8 mouse cellular contexts compared by ENCODE assay signal in genomic region chr2:168117147-168117546, GRCm38 (mm10). TPM values are rescaled to one million over a fixed set of nuclear protein-coding genes. Genes with fewer than 3 reads are reported as not detected.
DNase-seq lines count a peak whose midpoint lies in the region; ATAC-seq and TF ChIP-seq lines count a peak whose summit lies in the region.

No protein-coding gene starts in this region.

- no peaks in the 10 kb centered on the region for H3K27me3 ChIP-seq in heart, embryonic 11.5 days (ENCODE audit: control insufficient read depth, insufficient read depth, low read length)
- H3K27me3 ChIP-seq in liver, embryonic 11.5 days (replicated peaks; ENCODE audit: control insufficient read depth, insufficient read depth, low read length) = peaks cover 4% of the 10 kb centered on the region; the same call in 1 of the 2 replicates
- H3K27me3 ChIP-seq in testis, adult 2 months (ENCODE audit: control insufficient read depth, insufficient read depth, low read length) = no peaks in the 10 kb centered on the region

- peak overlapping the region; percentile 93 for H3K4me2 ChIP-seq in heart, embryonic 11.5 days
- peak overlapping the region; percentile 92 for H3K4me2 ChIP-seq in liver, embryonic 11.5 days

- 0 out of 2 replicates have a peak, but pooled peaks have one; percentile 19 for ATAC-seq in heart, embryonic 11.5 days (replicated peaks; ENCODE audit: insufficient number of reproducible peaks, low FRiP score, low TSS enrichment)
- ATAC-seq in frontal cortex, adult (ENCODE audit: low TSS enrichment) = peak; percentile 60
- peak; percentile 64; the same call in 1 of the 2 replicates for ATAC-seq in liver, embryonic 11.5 days (replicated peaks; ENCODE audit: low FRiP score)
- 0 out of 2 replicates have a peak, but pooled peaks have one; percentile 9 for ATAC-seq in monocyte, adult 5-6 weeks (replicated peaks; ENCODE audit: insufficient number of reproducible peaks, low FRiP score, low TSS enrichment, poor library complexity, severe bottlenecking)

- WGBS in heart, embryonic 11.5 days (ENCODE audit: insufficient replicate concordance) = under 1% methylated on average over 37 of the region's 37 CpGs
- 0% methylated on average over 36 of the region's 37 CpGs for WGBS in liver, embryonic 11.5 days

- no peak for TF ChIP-seq POLR2A in testis, adult 2 months (IDR thresholded peaks at IDR 0.05; ENCODE audit: control insufficient read depth, low read depth, low read length)

- peak overlapping the region; percentile 45 for H3K4me3 ChIP-seq in heart, embryonic 11.5 days (ENCODE audit: low read depth, low read length)
- H3K4me3 ChIP-seq in liver, embryonic 11.5 days (ENCODE audit: low read depth, low read length) = peak overlapping the region; percentile 56
- peak overlapping the region; percentile 75 for H3K4me3 ChIP-seq in testis, adult 2 months (ENCODE audit: control insufficient read depth, low read depth, low read length)

- no peak overlapping the region for H3K27ac ChIP-seq in heart, embryonic 11.5 days (ENCODE audit: low read depth, low read length)
- H3K27ac ChIP-seq in liver, embryonic 11.5 days (ENCODE audit: low read depth, low read length) = no peak overlapping the region
- H3K27ac ChIP-seq in testis, adult 2 months (ENCODE audit: control insufficient read depth, insufficient read depth, low read depth, low read length) = no peak overlapping the region

- peak overlapping the region; percentile 67 for H3K9ac ChIP-seq in heart, embryonic 11.5 days (ENCODE audit: low read depth, low read length)
- peak overlapping the region; percentile 61 for H3K9ac ChIP-seq in liver, embryonic 11.5 days (ENCODE audit: low read depth, low read length)

- DNase-seq in heart, adult 11 months = no peak
- DNase-seq in cerebellum, adult 9-11 months = peak; percentile 49
- peak; percentile 68 for DNase-seq in kidney, adult 11 months
- peak; percentile 84 for DNase-seq in liver, embryonic 11.5 days (ENCODE audit: low spot score)

- H3K4me1 ChIP-seq in heart, embryonic 11.5 days (ENCODE audit: control insufficient read depth, insufficient read depth, low read length) = peaks cover 9% of the 10 kb centered on the region
- peaks cover 12% of the 10 kb centered on the region for H3K4me1 ChIP-seq in liver, embryonic 11.5 days (replicated peaks; ENCODE audit: control insufficient read depth, insufficient read depth, low read length)
- H3K4me1 ChIP-seq in testis, adult 2 months (ENCODE audit: control insufficient read depth, insufficient read depth, low read length) = peaks cover 11% of the 10 kb centered on the region

- H3K9me3 ChIP-seq in heart, embryonic 11.5 days (replicated peaks; ENCODE audit: control insufficient read depth, low read length) = no peaks in the 10 kb centered on the region
- no peaks in the 10 kb centered on the region for H3K9me3 ChIP-seq in liver, embryonic 11.5 days (ENCODE audit: control insufficient read depth, low read length)

- H3K36me3 ChIP-seq in heart, embryonic 11.5 days (ENCODE audit: control insufficient read depth, insufficient read depth, low read length) = no peaks in the 10 kb centered on the region
- H3K36me3 ChIP-seq in liver, embryonic 11.5 days (ENCODE audit: control insufficient read depth, insufficient read depth, low read length) = no peaks in the 10 kb centered on the region
- no peaks in the 10 kb centered on the region for H3K36me3 ChIP-seq in testis, adult 2 months (ENCODE audit: control insufficient read depth, insufficient read depth, low read length)

- TF ChIP-seq CTCF in testis, adult 2 months (IDR thresholded peaks at IDR 0.05; ENCODE audit: control insufficient read depth, insufficient read depth, insufficient replicate concordance, low read depth, low read length) = peak; percentile 95

RNA-seq across cellular contexts. Expression of gene Pard6b, which starts 36.3 kb away (rescaled TPM):
- 8.9 and 11.8 TPM in 2 replicates for polyA plus RNA-seq in heart, embryonic 11.5 days (2014; fragmentation: Nextera tagmentation; extraction: Ambion mirVana)
- polyA plus RNA-seq in liver, embryonic 11.5 days (2014; fragmentation: Nextera tagmentation; extraction: Ambion mirVana) = 6.0 and 6.1 TPM in 2 replicates
- total RNA-seq in monocyte, adult 5-6 weeks (2017) = 0.78 to 2.5 TPM in 2 of 3 replicates, not detected in the other
- 5.8 and 6.9 TPM in 2 replicates for polyA plus RNA-seq in testis, adult 2 months (2012; rRNA removed)

Comparison
In these comparisons a context has a peak if more than half of its experiments do, and no peak if none do; other contexts are left out.
1. ATAC-seq: peak in every context shown above with its lines; median percentile 64 in liver, embryonic 11.5 days; 60 in frontal cortex, adult; 19 in heart, embryonic 11.5 days; 9 in monocyte, adult 5-6 weeks.